In genomic region chr6:30678482-30678881, GRCm38 (mm10) we compare ENCODE assay signal across 12 mouse cellular contexts. TPM values are rescaled to one million over a fixed set of nuclear protein-coding genes. Genes with fewer than 3 reads are reported as not detected.
DNase-seq lines count a peak whose midpoint lies in the region; ATAC-seq and TF ChIP-seq lines count a peak whose summit lies in the region.
"Had no signal": no experiment of that assay in that cellular context is flagged by ENCODE, and none has a peak within 500 bp of the region (broad histone marks: within the 10 kb centered on the region; RNA-seq: fewer than 3 reads in every experiment).

No protein-coding gene starts in this region.

- no peak for DNase-seq in kidney, adult 2 months
- DNase-seq in limb, embryonic 11.5 days (ENCODE audit: low spot score), result no peak
- DNase-seq in layer of hippocampus, postnatal 36 days, result no peak
- DNase-seq in spleen, postnatal 4 days (ENCODE audit: low spot score in 2 of 2), result no peak
- DNase-seq in adrenal gland, postnatal 10 days, result no peak
- DNase-seq: kidney, postnatal 25 days had no signal

- H3K9ac ChIP-seq in kidney, embryonic 15.5 days, result no peak overlapping the region
- H3K9ac ChIP-seq in embryonic facial prominence, embryonic 15.5 days, result no peak overlapping the region
- no peak overlapping the region for H3K9ac ChIP-seq in limb, embryonic 11.5 days (ENCODE audit: low read length)
- H3K9ac ChIP-seq: liver, embryonic 15.5 days had no signal

- H3K4me1 ChIP-seq in kidney, embryonic 15.5 days, result peaks cover 66% of the 10 kb centered on the region
- H3K4me1 ChIP-seq in kidney, adult 2 months (ENCODE audit: control insufficient read depth, insufficient read depth, low read length), result peaks cover 2% of the 10 kb centered on the region; the same call in 1 of the 2 replicates
- H3K4me1 ChIP-seq in embryonic facial prominence, embryonic 15.5 days, result peaks cover 63% of the 10 kb centered on the region
- H3K4me1 ChIP-seq in limb, embryonic 11.5 days (ENCODE audit: control insufficient read depth, insufficient read depth, low read length), result peaks cover 59% of the 10 kb centered on the region
- H3K4me1 ChIP-seq in olfactory bulb, adult 2 months (ENCODE audit: control insufficient read depth, insufficient read depth, low read length), result peaks cover 14% of the 10 kb centered on the region

- no peak overlapping the region for H3K4me2 ChIP-seq in kidney, embryonic 15.5 days
- no peak overlapping the region for H3K4me2 ChIP-seq in embryonic facial prominence, embryonic 15.5 days (replicated peaks)
- no peak overlapping the region for H3K4me2 ChIP-seq in limb, embryonic 11.5 days (ENCODE audit: low read depth, severe bottlenecking)
- H3K4me2 ChIP-seq: liver, embryonic 15.5 days had no signal

- H3K4me3 ChIP-seq in kidney, embryonic 15.5 days (replicated peaks), result no peak overlapping the region
- H3K4me3 ChIP-seq in kidney, adult 2 months (ENCODE audit: insufficient read depth, low read depth, low read length), result no peak overlapping the region
- no peak overlapping the region for H3K4me3 ChIP-seq in embryonic facial prominence, embryonic 15.5 days (replicated peaks)
- no peak overlapping the region for H3K4me3 ChIP-seq in limb, embryonic 11.5 days (ENCODE audit: low read depth, low read length)
- H3K4me3 ChIP-seq in olfactory bulb, adult 2 months (ENCODE audit: insufficient read depth, low read depth, low read length), result no peak overlapping the region
- H3K4me3 ChIP-seq: liver, embryonic 15.5 days had no signal

- TF ChIP-seq POLR2A in kidney, adult 2 months (IDR thresholded peaks at IDR 0.05; ENCODE audit: low read depth, low read length), result no peak
- TF ChIP-seq POLR2A in olfactory bulb, adult 2 months (IDR thresholded peaks at IDR 0.05; ENCODE audit: insufficient read depth, low read depth, low read length), result no peak

- H3K9me3 ChIP-seq in kidney, embryonic 15.5 days (replicated peaks), result no peaks in the 10 kb centered on the region
- no peaks in the 10 kb centered on the region for H3K9me3 ChIP-seq in embryonic facial prominence, embryonic 15.5 days (replicated peaks)
- H3K9me3 ChIP-seq in limb, embryonic 11.5 days (ENCODE audit: control insufficient read depth, low read length), result no peaks in the 10 kb centered on the region
- H3K9me3 ChIP-seq: liver, embryonic 15.5 days had no signal

- ATAC-seq in kidney, embryonic 15.5 days (replicated peaks; ENCODE audit: low FRiP score), result no peak
- no peak for ATAC-seq in embryonic facial prominence, embryonic 15.5 days (ENCODE audit: insufficient number of reproducible peaks, low FRiP score, low TSS enrichment, low read depth)
- no peak for ATAC-seq in limb, embryonic 11.5 days (ENCODE audit: insufficient number of reproducible peaks, low FRiP score, low TSS enrichment, low read depth)

- H3K27me3 ChIP-seq in kidney, embryonic 15.5 days, result no peaks in the 10 kb centered on the region
- no peaks in the 10 kb centered on the region for H3K27me3 ChIP-seq in kidney, adult 2 months (replicated peaks; ENCODE audit: control insufficient read depth, insufficient read depth, low read length)
- H3K27me3 ChIP-seq in embryonic facial prominence, embryonic 15.5 days, result no peaks in the 10 kb centered on the region
- no peaks in the 10 kb centered on the region for H3K27me3 ChIP-seq in limb, embryonic 11.5 days (ENCODE audit: control insufficient read depth, insufficient read depth, low read length)
- H3K27me3 ChIP-seq: CH12.LX; liver, embryonic 15.5 days had no signal

- TF ChIP-seq CTCF in kidney, adult 2 months (conservative IDR thresholded peaks at IDR 0.05; ENCODE audit: insufficient read depth, insufficient read length, low read depth, low read length), result no peak
- no peak for TF ChIP-seq CTCF in olfactory bulb, adult 2 months (IDR thresholded peaks at IDR 0.05; ENCODE audit: insufficient read depth, low read depth, low read length)

- H3K36me3 ChIP-seq in kidney, embryonic 15.5 days, result no peaks in the 10 kb centered on the region
- H3K36me3 ChIP-seq in kidney, adult 2 months (ENCODE audit: control insufficient read depth, insufficient read depth, low read length), result no peaks in the 10 kb centered on the region
- H3K36me3 ChIP-seq in embryonic facial prominence, embryonic 15.5 days, result no peaks in the 10 kb centered on the region
- H3K36me3 ChIP-seq in limb, embryonic 11.5 days (ENCODE audit: control insufficient read depth, insufficient read depth, low read length), result no peaks in the 10 kb centered on the region
- H3K36me3 ChIP-seq: liver, embryonic 15.5 days had no signal

- 0 out of 2 replicates have a peak overlapping the region, but pooled peaks have one; percentile 24 for H3K27ac ChIP-seq in kidney, embryonic 15.5 days
- H3K27ac ChIP-seq in kidney, adult 2 months (ENCODE audit: insufficient read depth, low read depth, low read length), result no peak overlapping the region
- H3K27ac ChIP-seq in embryonic facial prominence, embryonic 15.5 days (replicated peaks), result peak overlapping the region; percentile 48; the same call in 1 of the 2 replicates
- 0 out of 2 replicates have a peak overlapping the region, but pooled peaks have one; percentile 22 for H3K27ac ChIP-seq in limb, embryonic 11.5 days (replicated peaks; ENCODE audit: low read depth, low read length)
- H3K27ac ChIP-seq in olfactory bulb, adult 2 months (ENCODE audit: insufficient read depth, low read depth, low read length), result peak overlapping the region; percentile 12; the same call in 1 of the 2 replicates
- H3K27ac ChIP-seq: liver, embryonic 15.5 days had no signal

- WGBS in kidney, embryonic 15.5 days, result 84% methylated on average over 6 of the region's 6 CpGs
- 84% methylated on average over 6 of the region's 6 CpGs for WGBS in kidney, adult 2 months
- 68% methylated on average over 6 of the region's 6 CpGs for whole genome bisulfite sequencing in embryonic facial prominence, embryonic 15.5 days
- 85% methylated on average over 6 of the region's 6 CpGs for WGBS in limb, embryonic 11.5 days
- 49% methylated on average over 6 of the region's 6 CpGs for WGBS in olfactory bulb, adult 2 months

RNA-seq across cellular contexts. Expression of gene Cep41, which starts 15.1 kb away (rescaled TPM):
- 23.5 and 24.9 TPM in 2 replicates for polyA plus RNA-seq in kidney, embryonic 15.5 days (2015; fragmentation: Nextera tagmentation; extraction: Ambion mirVana)
- 2.6 and 2.9 TPM in 2 replicates for polyA plus RNA-seq in kidney, adult 2 months (2012; rRNA removed)
- polyA plus RNA-seq in embryonic facial prominence, embryonic 15.5 days (2015; fragmentation: Nextera tagmentation; extraction: Ambion mirVana), result 30.9 and 33.1 TPM in 2 replicates
- polyA plus RNA-seq in limb, embryonic 11.5 days (2014; fragmentation: Nextera tagmentation; extraction: Ambion mirVana), result 43.2 and 48.9 TPM in 2 replicates
- not detected in 2 replicates for polyA plus RNA-seq in olfactory bulb, adult 2 months (2012; ENCODE audit: insufficient read depth, insufficient read length, low replicate concordance, missing spikeins)
- 1 to 10 TPM; 6.7 to 6.8 TPM for total RNA-seq in layer of hippocampus, postnatal 36 days (2021)
- 1 to 10 TPM; 6.7 to 9.1 TPM for total RNA-seq in adrenal gland, postnatal 10 days (2021)

RNA-seq across cellular contexts. Expression of gene Cpa1, which starts 39.5 kb away (rescaled TPM):
- polyA plus RNA-seq in kidney, embryonic 15.5 days (2015; fragmentation: Nextera tagmentation; extraction: Ambion mirVana), result 1.8 and 3.0 TPM in 2 replicates
- 0.11 TPM in 1 of 2 replicates, not detected in the other for polyA plus RNA-seq in kidney, adult 2 months (2012; rRNA removed)
- polyA plus RNA-seq in embryonic facial prominence, embryonic 15.5 days (2015; fragmentation: Nextera tagmentation; extraction: Ambion mirVana), result 0.98 and 1.2 TPM in 2 replicates
- polyA plus RNA-seq in limb, embryonic 11.5 days (2014; fragmentation: Nextera tagmentation; extraction: Ambion mirVana), result 0.27 TPM in 1 of 2 replicates, not detected in the other
- polyA plus RNA-seq in olfactory bulb, adult 2 months (2012; ENCODE audit: insufficient read depth, insufficient read length, low replicate concordance, missing spikeins), result not detected in 2 replicates
- total RNA-seq in layer of hippocampus, postnatal 36 days (2021), result not detected
- under 1 TPM in 1 of 2 experiments, not detected in 1; 0.36 TPM for total RNA-seq in adrenal gland, postnatal 10 days (2021)
- total RNA-seq: CH12.LX; neutrophil, adult 5-6 weeks had no signal

RNA-seq across cellular contexts. Expression of gene Mest, which starts 44.9 kb away (rescaled TPM):
- 2,036 and 2,131 TPM in 2 replicates for polyA plus RNA-seq in kidney, embryonic 15.5 days (2015; fragmentation: Nextera tagmentation; extraction: Ambion mirVana)
- 8.4 and 16.5 TPM in 2 replicates for polyA plus RNA-seq in kidney, adult 2 months (2012; rRNA removed)
- polyA plus RNA-seq in embryonic facial prominence, embryonic 15.5 days (2015; fragmentation: Nextera tagmentation; extraction: Ambion mirVana), result 1,312 and 1,376 TPM in 2 replicates
- polyA plus RNA-seq in limb, embryonic 11.5 days (2014; fragmentation: Nextera tagmentation; extraction: Ambion mirVana), result 2,834 and 2,987 TPM in 2 replicates
- not detected in 2 replicates for polyA plus RNA-seq in olfactory bulb, adult 2 months (2012; ENCODE audit: insufficient read depth, insufficient read length, low replicate concordance, missing spikeins)
- 10 to 100 TPM; 48.4 to 52.7 TPM for total RNA-seq in layer of hippocampus, postnatal 36 days (2021)
- total RNA-seq in adrenal gland, postnatal 10 days (2021), result 100 to 1,000 TPM; 149 to 191 TPM

Comparison
In these comparisons a context has a peak if more than half of its experiments do, and no peak if none do; other contexts are left out.
1. RNA of gene Mest, which starts 44.9 kb away (polyA plus RNA-seq): 2,834 to 2,987 TPM in limb, embryonic 11.5 days, 2,036 to 2,131 TPM in kidney, embryonic 15.5 days and 1,312 to 1,376 TPM in embryonic facial prominence, embryonic 15.5 days; 8.4 to 16.5 TPM in kidney, adult 2 months and not detected in olfactory bulb, adult 2 months; every median in the first group is over 10 times any median in the second.